Mouse (Mus musculus) megakaryocyte, embryonic 14.5 days (primary cell): ENCODE results near the gene Fam13c. TPM values are rescaled to one million over a fixed set of nuclear protein-coding genes. Genes with fewer than 3 reads are reported as not detected.

Source experiments
- H3K27me3 ChIP-seq: replicated peaks from 2 replicates; pipeline ENCODE3; 2012; ENCODE audit warnings: inconsistent platforms
- H3K36me3 ChIP-seq: replicated peaks from 2 replicates; pipeline ENCODE3; 2012; ENCODE audit warnings: low read length, inconsistent platforms, mixed read lengths
- H3K4me1 ChIP-seq: 2 replicates; pipeline ENCODE4 v1.6.1; 2012; ENCODE audit warnings: inconsistent platforms
- H3K4me3 ChIP-seq: replicated peaks from 2 replicates; pipeline ENCODE3; 2012; ENCODE audit warnings: moderate library complexity, mild to moderate bottlenecking, inconsistent platforms
- H3K9me3 ChIP-seq: 2 replicates; pipeline ENCODE4 v1.6.1; 2012; ENCODE audit warnings: inconsistent platforms
- FLI1 ChIP-seq: IDR thresholded peaks from 2 replicates; pipeline ENCODE4 v1.6.1; 2012; ENCODE audit warnings: low read length, inconsistent platforms, mixed read lengths
- GATA1 ChIP-seq: IDR thresholded peaks from 3 replicates; pipeline ENCODE4 v1.6.1; 2012; ENCODE audit warnings: mixed read lengths, low read length, inconsistent platforms, borderline replicate concordance
- polyA plus RNA-seq: library from polyadenylated mRNA; stranded (reverse); fragments of >175 nt; gene quantifications from 2 replicates; pipeline ENCODE4 v1.2.3, GENCODE M21; 2012; ENCODE audit warnings: low replicate concordance; ENCODE audit not compliant: insufficient read depth

The Fam13c gene
- polyA plus RNA-seq, 1 experiment: not detected

DNA sequence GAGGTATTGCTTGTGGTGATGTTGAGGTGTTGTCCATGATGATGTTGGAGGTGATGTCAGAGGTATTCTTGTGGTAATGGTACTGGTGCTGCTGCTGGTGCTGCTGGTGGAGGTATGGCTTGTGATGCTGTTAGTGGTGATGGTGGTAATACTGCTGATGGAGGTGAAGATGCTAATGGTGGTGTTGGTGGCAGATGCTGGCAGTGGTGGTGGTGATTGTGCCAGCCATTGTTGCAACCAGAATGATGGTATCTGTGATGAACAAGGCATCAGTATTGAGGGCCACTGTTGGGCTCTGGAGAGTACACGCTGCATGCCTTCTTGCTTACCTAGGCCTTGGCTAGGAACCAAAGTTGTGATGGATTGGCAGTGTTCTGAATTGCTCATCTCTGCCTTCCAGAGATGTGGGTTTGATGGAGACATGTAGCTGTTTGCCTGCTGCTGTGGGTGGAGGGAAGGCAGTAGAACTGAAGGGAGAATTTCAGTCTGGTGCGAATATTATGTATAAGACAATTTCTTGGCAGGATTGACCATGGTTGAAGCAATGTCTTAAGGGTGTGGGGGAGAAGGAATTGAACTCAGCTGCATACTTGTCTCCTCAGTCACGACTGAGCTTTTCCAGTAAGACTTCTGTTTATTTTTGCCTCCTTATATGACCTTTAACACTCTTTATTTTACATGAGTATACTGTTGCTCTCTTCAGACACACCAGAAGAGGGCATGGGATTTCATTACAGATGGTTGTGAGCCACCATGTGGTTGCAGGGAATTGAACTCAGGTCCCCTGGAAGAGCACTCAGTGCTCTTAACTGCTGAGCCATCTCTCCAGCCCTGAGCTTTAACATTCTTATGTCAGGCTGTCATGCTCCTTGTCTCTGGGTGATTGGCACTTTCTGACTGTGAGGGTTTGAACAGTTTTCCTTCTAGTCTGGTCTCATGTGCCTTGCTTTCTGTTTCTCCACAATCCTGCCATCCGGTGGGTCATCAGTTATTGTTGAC is 55.1 kb downstream of the Fam13c start:
- peaks cover 40% of the 10 kb centered on the region for H3K9me3 ChIP-seq
- no peak for TF ChIP-seq GATA1
- TF ChIP-seq FLI1: no peak
- H3K27me3 ChIP-seq: no peaks in the 10 kb centered on the region
- H3K4me3 ChIP-seq: peak overlapping the region; percentile 31
- no peaks in the 10 kb centered on the region for H3K36me3 ChIP-seq
- H3K4me1 ChIP-seq: no peaks in the 10 kb centered on the region

DNA sequence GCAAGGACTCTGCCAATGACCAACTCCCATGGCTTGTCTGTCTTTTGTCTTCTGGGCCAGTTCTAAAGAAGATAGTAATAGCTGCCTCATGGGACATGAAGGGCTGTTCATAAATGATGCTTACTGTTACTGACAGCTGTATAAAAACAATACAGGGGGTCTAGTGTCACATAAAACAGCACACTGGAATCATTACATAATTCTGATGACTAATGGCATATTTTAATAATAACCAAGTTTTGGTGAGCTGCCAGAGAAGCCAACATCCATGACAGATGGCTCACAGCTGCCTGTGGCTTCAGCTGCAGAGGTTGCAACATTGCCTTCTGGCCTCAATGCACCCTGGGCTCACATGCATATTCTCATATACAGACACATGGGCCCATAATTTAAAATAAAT is 56.7 kb downstream of the Fam13c start:
- H3K4me3 ChIP-seq: no peak overlapping the region
- TF ChIP-seq FLI1: no peak
- TF ChIP-seq GATA1: no peak
- H3K9me3 ChIP-seq: peaks cover 41% of the 10 kb centered on the region
- H3K27me3 ChIP-seq: no peaks in the 10 kb centered on the region
- H3K36me3 ChIP-seq: no peaks in the 10 kb centered on the region
- H3K4me1 ChIP-seq: no peaks in the 10 kb centered on the region

- Histone ChIP-seq H3K36me3 (no peaks in the 10 kb centered on the region), H3K27me3 (no peaks in the 10 kb centered on the region), H3K9me3 (peaks cover 43% of the 10 kb centered on the region), H3K4me1 (no peaks in the 10 kb centered on the region), H3K4me3 (no peak overlapping the region)
- TF ChIP-seq GATA1: no peak
- no peak for TF ChIP-seq FLI1
Observed at GRCm38 (mm10) chr10:70498328-70498727, 58.0 kb downstream of the Fam13c start.

DNA sequence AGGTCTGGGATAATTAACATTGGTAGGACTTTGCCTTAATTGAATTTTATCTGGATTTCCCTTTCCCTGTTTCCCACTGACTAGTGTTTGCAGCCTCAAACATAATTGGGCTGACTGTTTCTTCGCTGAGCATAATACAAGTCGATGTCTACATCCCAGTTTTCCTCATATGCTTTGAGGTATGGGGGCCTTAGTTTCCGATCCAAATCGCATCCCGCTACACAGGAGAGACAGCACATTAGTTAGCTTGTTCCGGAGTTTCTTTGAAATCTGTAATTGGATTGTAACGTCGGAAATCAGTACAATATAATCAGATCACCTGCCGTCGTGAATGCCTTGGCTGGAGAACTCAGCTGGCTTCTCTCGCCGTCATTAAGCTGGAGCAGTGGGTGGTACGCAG is 59.0 kb downstream of the Fam13c start:
- Histone ChIP-seq H3K9me3 (peaks cover 44% of the 10 kb centered on the region), H3K27me3 (no peaks in the 10 kb centered on the region)

DNA sequence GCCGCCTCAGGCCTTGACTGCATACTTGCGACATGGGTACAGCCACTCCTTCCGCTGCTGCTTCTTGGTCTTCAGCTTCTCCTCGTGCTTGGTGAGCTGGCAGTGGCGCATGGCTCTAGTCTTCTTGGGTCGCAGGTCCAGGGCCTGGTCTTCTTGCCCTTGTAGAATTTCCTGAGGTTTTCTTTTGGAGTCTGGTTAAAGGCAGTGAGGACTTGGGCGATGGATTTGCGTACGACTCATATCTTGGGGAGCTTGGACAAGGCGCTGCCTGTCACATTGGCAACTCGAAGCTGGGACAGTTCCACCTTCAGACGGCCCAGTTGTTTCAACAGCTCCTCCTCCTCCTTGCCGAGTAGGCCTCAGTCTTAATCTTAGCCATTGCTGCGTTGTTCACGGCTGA is 64.6 kb downstream of the Fam13c start:
- no peak overlapping the region for H3K4me3 ChIP-seq
- H3K36me3 ChIP-seq: no peaks in the 10 kb centered on the region
- H3K4me1 ChIP-seq: no peaks in the 10 kb centered on the region
- TF ChIP-seq GATA1: no peak
- TF ChIP-seq FLI1: no peak
- peaks cover 56% of the 10 kb centered on the region for H3K9me3 ChIP-seq
- no peaks in the 10 kb centered on the region for H3K27me3 ChIP-seq

More for the DNA sequence above, 59.0 kb downstream of the Fam13c start:
- Histone ChIP-seq H3K4me1 (no peaks in the 10 kb centered on the region), H3K36me3 (no peaks in the 10 kb centered on the region), H3K4me3 (no peak overlapping the region)
- no peak for TF ChIP-seq GATA1
- TF ChIP-seq FLI1: no peak

- Histone ChIP-seq H3K36me3 (no peaks in the 10 kb centered on the region), H3K9me3 (peaks cover 51% of the 10 kb centered on the region), H3K27me3 (no peaks in the 10 kb centered on the region), H3K4me1 (no peaks in the 10 kb centered on the region), H3K4me3 (no peak overlapping the region)
- TF ChIP-seq FLI1 (no peak), GATA1 (no peak)
Observed at GRCm38 (mm10) chr10:70505395-70505794, 65.1 kb downstream of the Fam13c start.

- H3K27me3 ChIP-seq: no peaks in the 10 kb centered on the region
- no peaks in the 10 kb centered on the region for H3K36me3 ChIP-seq
- H3K4me1 ChIP-seq: no peaks in the 10 kb centered on the region
- TF ChIP-seq GATA1 (no peak), FLI1 (no peak)
- no peak overlapping the region for H3K4me3 ChIP-seq
- H3K9me3 ChIP-seq: peaks cover 51% of the 10 kb centered on the region
Observed at GRCm38 (mm10) chr10:70505842-70506241, 65.6 kb downstream of the Fam13c start.

DNA sequence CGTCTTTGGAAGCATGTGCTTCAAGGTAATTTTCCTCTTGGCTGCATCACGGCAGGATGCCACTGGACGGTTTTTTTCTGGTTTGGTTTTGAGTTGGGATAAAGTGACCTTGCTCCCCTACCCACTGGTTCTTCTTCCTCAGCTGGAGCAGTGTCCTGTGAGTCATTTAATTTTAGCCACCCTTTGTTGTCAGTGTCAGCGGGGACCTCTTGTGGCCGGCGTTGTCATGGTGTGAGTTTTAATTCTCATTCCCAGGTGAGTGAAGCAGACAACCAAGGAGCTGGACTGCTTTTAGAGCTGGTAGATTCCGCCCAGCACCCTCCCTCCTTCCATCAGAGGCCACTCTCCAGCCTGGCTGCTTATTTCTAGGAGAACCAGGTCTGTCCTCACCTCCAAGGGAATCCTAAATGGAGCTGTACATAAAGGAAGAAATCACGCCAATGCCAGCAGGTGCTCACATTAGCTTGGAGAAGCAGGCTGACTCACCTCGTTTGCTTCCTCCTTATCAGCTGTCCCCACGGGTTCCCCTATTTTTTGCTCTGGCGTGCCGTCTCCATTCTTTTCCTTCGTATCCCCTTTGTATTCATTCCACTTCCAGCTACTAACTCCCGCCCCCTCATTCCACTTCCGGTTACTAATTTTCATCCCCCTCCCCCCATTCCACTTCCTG is 66.4 kb downstream of the Fam13c start:
- Histone ChIP-seq H3K4me1 (no peaks in the 10 kb centered on the region), H3K36me3 (no peaks in the 10 kb centered on the region), H3K4me3 (no peak overlapping the region), H3K27me3 (no peaks in the 10 kb centered on the region), H3K9me3 (peaks cover 49% of the 10 kb centered on the region)
- TF ChIP-seq FLI1: no peak
- no peak for TF ChIP-seq GATA1

GRCm38 (mm10) chr10:70507880-70508279 is 67.6 kb downstream of the Fam13c start:
- no peak overlapping the region for H3K4me3 ChIP-seq
- H3K36me3 ChIP-seq: no peaks in the 10 kb centered on the region
- TF ChIP-seq GATA1 (no peak), FLI1 (no peak)
- no peaks in the 10 kb centered on the region for H3K27me3 ChIP-seq
- no peaks in the 10 kb centered on the region for H3K4me1 ChIP-seq
- H3K9me3 ChIP-seq: peaks cover 43% of the 10 kb centered on the region

- peaks cover 35% of the 10 kb centered on the region for H3K9me3 ChIP-seq
- peaks cover 4% of the 10 kb centered on the region for H3K27me3 ChIP-seq
- TF ChIP-seq GATA1 (no peak), FLI1 (no peak)
- H3K36me3 ChIP-seq: no peaks in the 10 kb centered on the region
- no peak overlapping the region for H3K4me3 ChIP-seq
- H3K4me1 ChIP-seq: no peaks in the 10 kb centered on the region
Observed at GRCm38 (mm10) chr10:70514848-70515247, 74.6 kb downstream of the Fam13c start.
